Mouse (Mus musculus): ENCODE data around the gene Ptdss2. TPM values are rescaled to one million over a fixed set of nuclear protein-coding genes. Genes with fewer than 3 reads are reported as not detected.

The Ptdss2 gene
- total and polyA plus RNA-seq, 3 experiments, result 16.9 to 44.9 TPM; not detected in 1

GRCm38 (mm10) chr7:141195754-141196153, 73.6 kb downstream of the Ptdss2 start:
- Histone ChIP-seq H3K79me2 (ENCODE audit: control insufficient read depth, insufficient read depth, low read length, poor library complexity) (peaks cover 12% of the 10 kb centered on the region), H3K9me3 (replicated peaks; ENCODE audit: insufficient read depth, low read length) (no peaks in the 10 kb centered on the region), H3K4me3 (ENCODE audit: control insufficient read depth in 1 of 2, insufficient read depth in 1 of 2, low read depth in 2 of 2, low read length in 2 of 2) (no peak overlapping the region), H3K9ac (ENCODE audit: control insufficient read depth, low read depth, low read length, poor library complexity, severe bottlenecking) (no peak overlapping the region), H3K27me3 (ENCODE audit: control insufficient read depth in 1 of 2, insufficient read depth in 2 of 2, low read length in 2 of 2) (no peaks in the 10 kb centered on the region), H3K4me1 (ENCODE audit: control insufficient read depth in 1 of 2, insufficient read depth in 2 of 2, low read length in 2 of 2) (peaks cover 6 to 29% of the 10 kb centered on the region in 2 experiments; a peak in 3 of 4 replicates), H3K27ac (ENCODE audit: control insufficient read depth, low read depth, low read length) (no peak overlapping the region), H3K36me3 (ENCODE audit: control insufficient read depth in 1 of 2, insufficient read depth in 2 of 2, low read length in 2 of 2) (peaks cover 0 to 18% of the 10 kb centered on the region in 2 experiments; a peak in 3 of 4 replicates)
- no peak for DNase-seq (ENCODE audit: low read depth, low spot score)
- TF ChIP-seq TCF12 (IDR thresholded peaks at IDR 0.05; ENCODE audit: low read depth, low read length) (no peak), NRF1 (IDR thresholded peaks at IDR 0.05; ENCODE audit: insufficient read depth, low read depth, low read length, poor library complexity, severe bottlenecking) (no peak), MYC (IDR thresholded peaks at IDR 0.05; ENCODE audit: low read depth, low read length) (no peak), MXI1 (IDR thresholded peaks at IDR 0.05; ENCODE audit: low read depth, low read length) (no peak), CHD2 (IDR thresholded peaks at IDR 0.05; ENCODE audit: low read length) (no peak), NELFE (IDR thresholded peaks at IDR 0.05; ENCODE audit: low read depth, low read length) (no peak), SIN3A (IDR thresholded peaks at IDR 0.05; ENCODE audit: low read length) (no peak), USF1 (IDR thresholded peaks at IDR 0.05; ENCODE audit: low read depth, low read length) (no peak), MEF2A (IDR thresholded peaks at IDR 0.05; ENCODE audit: extremely low read depth, insufficient replicate concordance, low read depth, low read length, poor library complexity, severe bottlenecking) (no peak), RCOR1 (IDR thresholded peaks at IDR 0.05; ENCODE audit: low read depth, low read length) (no peak), KAT2A (conservative IDR thresholded peaks at IDR 0.05; ENCODE audit: low read depth, low read length) (no peak), CHD1 (IDR thresholded peaks at IDR 0.05; ENCODE audit: low read depth, low read length) (no peak), JUND (IDR thresholded peaks at IDR 0.05; ENCODE audit: low read depth, low read length) (no peak), RAD21 (IDR thresholded peaks at IDR 0.05; ENCODE audit: low read depth, low read length) (no peak), POLR2AphosphoS5 (IDR thresholded peaks at IDR 0.05; ENCODE audit: borderline replicate concordance, low read depth, low read length) (no peak), CTCF (IDR thresholded peaks at IDR 0.05 in 2 of 3, conservative IDR thresholded peaks at IDR 0.05 in 1 of 3; ENCODE audit: control insufficient read depth in 1 of 3, insufficient read depth in 1 of 3, low read depth in 2 of 3, low read length in 3 of 3, poor library complexity in 1 of 3, severe bottlenecking in 1 of 3) (no peak), MAX (IDR thresholded peaks at IDR 0.05; ENCODE audit: low read length) (no peak), ELF1 (IDR thresholded peaks at IDR 0.05; ENCODE audit: low read depth, low read length) (no peak), USF2 (IDR thresholded peaks at IDR 0.05; ENCODE audit: borderline replicate concordance in 1 of 2, insufficient read depth in 1 of 2, low read depth in 1 of 2, low read length in 2 of 2) (no peak)

- Histone ChIP-seq H3K79me2 (ENCODE audit: control insufficient read depth, insufficient read depth, low read length, poor library complexity) (peaks cover 12% of the 10 kb centered on the region), H3K9me3 (replicated peaks; ENCODE audit: insufficient read depth, low read length) (no peaks in the 10 kb centered on the region), H3K4me3 (ENCODE audit: control insufficient read depth in 1 of 2, insufficient read depth in 1 of 2, low read depth in 2 of 2, low read length in 2 of 2) (no peak overlapping the region), H3K4me1 (ENCODE audit: control insufficient read depth in 1 of 2, insufficient read depth in 2 of 2, low read length in 2 of 2) (peaks cover 6 to 29% of the 10 kb centered on the region in 2 experiments; a peak in 3 of 4 replicates), H3K27me3 (ENCODE audit: control insufficient read depth in 1 of 2, insufficient read depth in 2 of 2, low read length in 2 of 2) (no peaks in the 10 kb centered on the region), H3K9ac (ENCODE audit: control insufficient read depth, low read depth, low read length, poor library complexity, severe bottlenecking) (no peak overlapping the region), H3K27ac (ENCODE audit: control insufficient read depth, low read depth, low read length) (peak overlapping the region; percentile 36), H3K36me3 (ENCODE audit: control insufficient read depth in 1 of 2, insufficient read depth in 2 of 2, low read length in 2 of 2) (peaks cover 0 to 18% of the 10 kb centered on the region in 2 experiments; a peak in 3 of 4 replicates)
- no peak for TF ChIP-seq MYC (IDR thresholded peaks at IDR 0.05; ENCODE audit: low read depth, low read length)
- TF ChIP-seq MAX (IDR thresholded peaks at IDR 0.05; ENCODE audit: low read length), result no peak
- no peak for TF ChIP-seq TAL1 (IDR thresholded peaks at IDR 0.05; ENCODE audit: low read length)
- no peak for TF ChIP-seq USF1 (IDR thresholded peaks at IDR 0.05; ENCODE audit: low read depth, low read length)
- no peak for TF ChIP-seq RCOR1 (IDR thresholded peaks at IDR 0.05; ENCODE audit: low read depth, low read length)
- peak; percentile 58 for TF ChIP-seq GATA1 (IDR thresholded peaks at IDR 0.05; ENCODE audit: low read depth, low read length)
- TF ChIP-seq CHD1 (IDR thresholded peaks at IDR 0.05; ENCODE audit: low read depth, low read length), result no peak
- no peak for TF ChIP-seq POLR2A (IDR thresholded peaks at IDR 0.05; ENCODE audit: control insufficient read depth in 1 of 2, insufficient read depth in 1 of 2, low read depth in 1 of 2, low read length in 2 of 2, poor library complexity in 1 of 2)
- no peak for TF ChIP-seq ZC3H11A (IDR thresholded peaks at IDR 0.05; ENCODE audit: low read depth, low read length)
- no peak for TF ChIP-seq HCFC1 (IDR thresholded peaks at IDR 0.05; ENCODE audit: low read depth, low read length)
- TF ChIP-seq EP300 (IDR thresholded peaks at IDR 0.05; ENCODE audit: low read depth in 1 of 2, low read length in 2 of 2), result peak in 1 of 2 experiments; percentile 38; a peak in 1 of 4 replicates
- no peak for TF ChIP-seq USF2 (IDR thresholded peaks at IDR 0.05; ENCODE audit: borderline replicate concordance in 1 of 2, insufficient read depth in 1 of 2, low read depth in 1 of 2, low read length in 2 of 2)
- TF ChIP-seq ZNF384 (IDR thresholded peaks at IDR 0.05; ENCODE audit: low read depth, low read length), result peak; percentile 95
- DNase-seq (ENCODE audit: low read depth, low spot score), result peak; percentile 74
Observed at GRCm38 (mm10) chr7:141196619-141197282, 74.6 kb downstream of the Ptdss2 start.

Data from MEL (cell line).